Mouse (Mus musculus) gastrocnemius, adult 2 months (tissue): ENCODE measurements around the gene Pradc1. TPM values are rescaled to one million over a fixed set of nuclear protein-coding genes. Genes with fewer than 3 reads are reported as not detected.

Experiments
- DNase-seq: peaks from one replicate; pipeline ENCODE4 v3.0.0; 2022
- H3K27ac ChIP-seq: fragments of 200-600 bp; 2 replicates; pipeline ENCODE4 v1.8.1; 2022; ENCODE audit warnings: mild to moderate bottlenecking
- H3K4me3 ChIP-seq: fragments of 200-600 bp; 2 replicates; pipeline ENCODE4 v1.8.1; 2022; ENCODE audit warnings: mild to moderate bottlenecking, moderate library complexity
- CTCF ChIP-seq: fragments of 200-600 bp; IDR thresholded peaks from 2 replicates; pipeline ENCODE4 v1.8.1; 2022; ENCODE audit warnings: antibody characterized with exemption, mild to moderate bottlenecking, moderate library complexity
- intact Hi-C: fragments of 180-260 bp; cut with DNase I; formaldehyde crosslinking; loops from one replicate; pipeline ENCODE4 v1.15.1; 2025
- total RNA-seq, 2 experiments: library from RNA; stranded (reverse); gene quantifications; 2 replicates each; pipeline ENCODE4 v1.2.3; 2021

Pradc1 gene
- total RNA-seq, 2 experiments from 2014 or later = 14.8 to 15.9 TPM

- no peak overlapping the region for H3K4me3 ChIP-seq
- intact Hi-C loops = no loop called here
- TF ChIP-seq CTCF = no peak
Observed at GRCm38 (mm10) chr6:85444266-85444965, 7.4 kb downstream of the Pradc1 start.

DNA sequence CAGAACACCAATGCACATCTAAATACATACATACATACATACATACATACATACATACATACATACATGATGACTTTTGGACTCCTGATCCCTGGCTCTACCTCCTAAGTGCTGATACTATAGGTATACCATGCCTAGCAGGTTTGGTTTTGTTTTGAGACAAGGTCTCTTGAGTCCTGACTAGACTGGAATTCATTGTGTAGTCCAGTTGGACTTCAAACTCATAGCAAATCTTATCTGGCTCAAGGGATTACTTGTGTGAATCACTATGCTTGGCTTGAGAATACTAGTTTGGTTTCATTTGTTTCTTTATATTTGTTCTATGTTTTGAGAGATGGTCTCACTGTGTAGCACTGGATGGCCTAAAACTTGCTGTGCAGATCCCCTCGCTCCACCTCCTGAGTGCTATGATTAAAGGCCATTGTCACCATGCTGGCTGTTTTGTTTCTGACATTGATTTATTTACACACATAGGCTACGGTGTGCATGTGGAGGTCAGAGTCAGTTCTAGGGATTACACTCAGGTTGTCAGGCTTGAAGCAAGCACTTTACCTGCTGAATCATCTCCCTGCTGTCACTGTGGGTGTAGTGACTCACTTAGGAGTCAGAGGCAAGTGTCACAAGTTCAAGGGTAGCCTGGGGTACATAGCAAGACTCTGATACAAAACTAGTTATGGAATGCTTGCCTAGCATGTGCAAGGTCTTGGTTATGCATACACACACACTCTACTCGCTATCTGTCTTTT lies 8.1 kb downstream of the Pradc1 start:
- H3K27ac ChIP-seq = peak overlapping the region; percentile 56; the same call in 1 of the 2 replicates
- TF ChIP-seq CTCF = no peak
- no peak for DNase-seq
- intact Hi-C loops = no loop called here
- H3K4me3 ChIP-seq = no peak overlapping the region

More at GRCm38 (mm10) chr6:85444266-85444965, 7.4 kb downstream of the Pradc1 start:
- DNase-seq = no peak
- peak overlapping the region; percentile 56 for H3K27ac ChIP-seq

DNA sequence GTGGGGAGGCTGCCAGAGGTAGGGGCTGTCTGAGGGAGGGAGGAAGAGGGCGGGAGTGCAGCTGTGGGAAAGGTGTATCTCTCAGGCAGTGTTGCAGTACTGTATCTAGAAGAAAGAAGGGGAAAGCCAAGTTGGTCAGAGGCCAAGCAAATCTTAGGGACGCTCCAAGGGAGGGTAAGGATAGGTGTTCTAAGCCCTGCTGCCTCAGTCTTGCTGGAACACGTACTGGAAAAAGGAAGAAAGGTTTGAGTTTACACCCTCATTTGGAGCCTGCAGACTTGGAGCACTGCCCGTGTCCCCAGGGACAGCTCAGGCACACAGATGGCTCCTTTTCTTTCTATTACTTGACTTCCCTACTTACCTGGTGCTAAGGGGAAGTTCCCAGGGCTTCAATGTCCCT lies 10.6 kb downstream of the Pradc1 start:
- intact Hi-C loops = no loop called here
- Histone ChIP-seq H3K4me3 (no peak overlapping the region), H3K27ac (no peak overlapping the region)
- TF ChIP-seq CTCF = no peak
- no peak for DNase-seq

DNA sequence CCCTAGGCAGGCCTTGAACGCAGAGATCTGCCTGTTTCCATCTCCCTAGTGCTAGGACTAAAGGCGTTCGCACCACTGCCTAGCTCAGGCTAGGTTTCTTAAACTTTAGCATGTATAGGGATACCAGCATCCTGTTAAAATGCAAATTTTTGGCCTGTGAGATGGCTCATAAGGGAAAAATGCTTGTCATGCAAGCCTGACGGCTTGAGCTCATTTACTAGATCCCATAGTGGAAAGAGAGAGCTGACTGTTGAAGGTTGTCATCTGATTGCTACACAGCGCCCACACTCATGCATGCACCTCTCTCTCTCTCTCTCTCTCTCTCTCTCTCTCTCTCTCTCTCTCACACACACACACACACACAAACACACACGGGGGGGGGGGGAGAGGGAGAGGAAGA lies 15.1 kb downstream of the Pradc1 start:
- Histone ChIP-seq H3K27ac (no peak overlapping the region), H3K4me3 (no peak overlapping the region)
- no peak for TF ChIP-seq CTCF
- intact Hi-C loops = no loop called here
- DNase-seq = no peak

- H3K27ac ChIP-seq = no peak overlapping the region
- intact Hi-C loops = no loop called here
- DNase-seq = no peak
- no peak overlapping the region for H3K4me3 ChIP-seq
- TF ChIP-seq CTCF = no peak
Observed at GRCm38 (mm10) chr6:85436204-85436603, 15.6 kb downstream of the Pradc1 start.

DNA sequence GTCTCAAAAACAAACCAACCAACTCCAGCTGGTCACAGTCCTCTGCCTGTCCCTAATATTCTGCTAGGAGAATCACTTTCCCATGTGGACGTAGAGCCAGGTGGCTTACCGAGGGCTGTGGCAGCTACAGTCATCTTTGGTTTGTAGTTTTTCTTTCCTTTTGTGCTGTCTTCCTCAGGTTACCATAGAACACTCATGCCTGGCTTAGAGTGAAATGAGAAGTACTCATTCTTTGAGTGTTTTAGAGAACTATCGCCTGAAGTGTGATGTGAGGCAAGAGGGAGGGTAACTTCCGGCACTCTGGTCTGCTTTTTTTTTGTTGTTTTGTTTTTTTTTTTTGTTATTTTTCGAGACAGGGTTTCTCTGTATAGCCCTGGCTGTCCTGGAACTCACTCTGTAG lies 17.9 kb downstream of the Pradc1 start:
- no peak overlapping the region for H3K4me3 ChIP-seq
- no peak overlapping the region for H3K27ac ChIP-seq
- DNase-seq = no peak
- intact Hi-C loops = no loop called here
- TF ChIP-seq CTCF = no peak

DNA sequence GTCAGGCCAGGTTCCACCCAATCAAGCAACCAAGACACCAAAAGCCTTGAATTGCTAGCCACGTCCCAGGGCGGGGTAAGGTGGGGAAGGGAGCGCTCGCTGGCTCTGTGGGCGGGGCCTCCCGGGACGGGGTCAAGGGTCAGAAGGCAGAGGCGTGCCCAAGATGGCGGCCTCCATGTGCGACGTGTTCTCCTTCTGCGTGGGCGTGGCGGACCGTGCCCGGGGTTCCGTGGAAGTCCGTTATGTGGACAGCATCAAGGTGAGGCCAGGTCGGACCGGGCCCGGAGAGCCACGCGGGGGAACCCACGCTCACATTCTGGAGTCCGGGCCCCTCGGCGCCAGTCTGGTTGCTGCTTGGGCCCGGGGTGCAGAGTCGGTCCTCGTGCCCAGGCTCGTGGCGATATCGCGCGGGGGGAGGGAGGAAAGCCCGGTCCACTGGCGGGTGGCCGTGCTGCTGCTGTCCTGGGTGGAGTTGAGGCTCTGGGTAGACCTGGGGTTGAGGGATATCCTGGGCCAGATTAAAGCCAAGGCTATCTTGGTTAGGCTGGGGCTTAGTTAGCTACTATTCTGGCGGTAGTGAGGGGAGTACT lies 19.8 kb downstream of the Pradc1 start, which contains the start of gene Smyd5:
Gene Smyd5 (plus strand): TSS at position 148 of the 590 bp plus-strand sequence.
- TF ChIP-seq CTCF = no peak
- intact Hi-C loops = no loop called here
- DNase-seq = peak; percentile 92
- H3K4me3 ChIP-seq = peak within 1 kb of the TSS; percentile 92
- H3K27ac ChIP-seq = peak within 1 kb of the TSS; percentile 78

- no peak for DNase-seq
- TF ChIP-seq CTCF = no peak
Observed at GRCm38 (mm10) chr6:85431274-85431841, 20.4 kb downstream of the Pradc1 start.

GRCm38 (mm10) chr6:85423836-85424379 lies 27.9 kb downstream of the Pradc1 start, which contains the start of gene Noto:
TSS of gene Noto (plus strand) at chr6:85423886.
- intact Hi-C loops = no loop called here
- no peak within 1 kb of the TSS for H3K4me3 ChIP-seq
- TF ChIP-seq CTCF = no peak
- no peak within 1 kb of the TSS for H3K27ac ChIP-seq
- no peak for DNase-seq

More at GRCm38 (mm10) chr6:85431274-85431841, 20.4 kb downstream of the Pradc1 start:
- intact Hi-C loops = no loop called here
- peak overlapping the region; percentile 78 for H3K27ac ChIP-seq
- peak overlapping the region; percentile 92 for H3K4me3 ChIP-seq

DNA sequence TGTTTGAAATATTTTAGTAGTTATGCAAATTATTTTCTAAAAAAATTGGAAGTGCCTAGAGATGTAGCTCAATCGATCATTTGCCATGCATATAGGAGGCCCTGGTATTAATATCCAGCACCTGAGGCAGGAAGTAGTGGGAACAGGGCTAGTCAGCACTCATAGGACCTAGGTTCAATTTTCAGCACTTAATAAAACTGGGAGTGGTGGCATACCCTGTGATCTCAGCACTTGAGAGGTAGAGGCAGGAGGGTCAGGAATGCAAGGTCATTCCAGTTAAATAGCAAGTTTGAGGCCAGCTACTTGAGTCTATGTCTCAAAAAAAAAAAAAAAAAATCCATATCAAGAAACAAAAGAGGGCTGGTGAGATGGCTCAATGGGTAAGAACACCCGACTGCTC lies 32.6 kb downstream of the Pradc1 start:
- Histone ChIP-seq H3K4me3 (no peak overlapping the region), H3K27ac (no peak overlapping the region)
- intact Hi-C loops = no loop called here
- DNase-seq = no peak
- no peak for TF ChIP-seq CTCF

DNA sequence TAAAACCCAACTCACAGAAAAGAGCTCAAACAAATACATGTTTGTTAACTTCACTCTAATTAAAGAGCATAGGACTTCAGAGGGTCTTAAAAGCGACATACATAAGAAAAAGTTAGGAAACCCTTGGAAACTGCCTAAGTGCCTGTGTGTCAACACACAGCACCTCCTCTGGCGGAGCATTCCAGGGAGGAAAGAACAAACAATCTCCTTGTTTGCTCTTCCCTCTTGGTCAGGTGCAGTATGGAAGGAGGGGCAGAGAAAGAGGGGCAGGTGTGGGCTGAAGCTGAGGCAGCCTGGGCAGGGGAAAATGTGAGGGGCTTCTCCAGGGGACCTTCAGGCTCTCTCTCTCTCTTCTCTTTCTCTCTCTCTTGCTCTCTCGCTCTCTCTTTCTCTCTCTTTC lies 35.9 kb downstream of the Pradc1 start:
- no peak for TF ChIP-seq CTCF
- H3K27ac ChIP-seq = no peak overlapping the region
- DNase-seq = no peak
- H3K4me3 ChIP-seq = no peak overlapping the region
- intact Hi-C loops = no loop called here

- peak; percentile 53 for DNase-seq
- intact Hi-C loops = loop anchor here (5.0 kb wide), 1 partner anchor 254 kb away; no protein-coding TSS in a partner anchor
- Histone ChIP-seq H3K27ac (no peak overlapping the region), H3K4me3 (no peak overlapping the region)
- TF ChIP-seq CTCF = peak; percentile 77
Observed at GRCm38 (mm10) chr6:85410771-85411273, 40.9 kb downstream of the Pradc1 start.
